Mouse (Mus musculus) adrenal gland (tissue): ENCODE results near the gene Myo9a.
"Not testable (repeated sequence)": the region's sequence is repeated elsewhere in the genome, so short reads cannot be mapped to it uniquely, and the experiment has no call there.

Experiments
- intact Hi-C: fragments of 180-260 bp; cut with DNase I; formaldehyde crosslinking; loops from one replicate; pipeline ENCODE4 v1.15.1; 2025

Myo9a gene

DNA sequence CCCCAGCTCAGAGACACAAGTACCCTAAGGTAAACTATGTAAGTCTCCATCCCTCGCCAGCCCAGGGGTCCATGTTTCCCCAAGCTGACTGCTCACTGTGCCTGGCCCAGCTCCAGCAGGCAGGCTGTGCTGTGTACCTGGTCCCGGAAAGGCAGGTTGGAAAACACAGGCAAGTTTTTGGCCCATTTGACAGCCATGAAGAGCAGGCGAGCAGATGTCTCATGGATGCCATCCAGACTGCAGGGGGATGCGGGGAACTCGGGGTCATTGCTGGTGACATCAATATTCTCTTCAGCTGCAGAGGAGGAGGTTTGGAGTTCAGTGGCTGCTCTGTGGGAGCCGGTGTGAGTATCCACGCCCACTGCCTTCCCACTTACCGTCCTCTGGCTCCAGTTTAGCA is 197.5 kb downstream of the Myo9a start:
- intact Hi-C loops, result no loop called here

DNA sequence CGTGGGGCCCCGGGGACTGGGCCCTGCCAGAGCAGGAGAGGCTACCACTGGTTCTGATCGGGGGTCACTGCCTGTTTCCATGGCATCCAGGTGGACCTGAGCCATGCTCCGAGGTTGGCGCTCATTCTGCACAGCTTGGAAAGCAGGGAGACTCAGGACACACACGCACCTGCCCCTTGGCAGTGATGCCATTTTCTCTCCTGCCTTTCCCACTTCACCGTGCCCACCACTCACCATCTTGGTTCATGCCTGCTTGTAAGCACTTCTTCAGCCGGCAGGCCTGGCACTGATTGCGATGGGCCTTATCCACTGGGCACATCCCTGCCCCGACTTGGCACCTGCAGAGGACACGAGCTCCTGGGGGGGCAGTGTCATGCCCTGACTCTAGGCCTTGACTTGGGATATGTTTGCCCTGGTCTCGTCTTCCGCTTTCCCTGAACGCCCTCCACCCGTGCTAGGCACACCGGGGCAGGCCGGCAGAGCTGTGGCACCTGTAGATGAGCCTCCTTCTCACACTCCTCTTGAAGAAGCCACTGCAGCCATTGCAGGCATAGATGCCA is 198.1 kb downstream of the Myo9a start:
- intact Hi-C loops, result no loop called here

DNA sequence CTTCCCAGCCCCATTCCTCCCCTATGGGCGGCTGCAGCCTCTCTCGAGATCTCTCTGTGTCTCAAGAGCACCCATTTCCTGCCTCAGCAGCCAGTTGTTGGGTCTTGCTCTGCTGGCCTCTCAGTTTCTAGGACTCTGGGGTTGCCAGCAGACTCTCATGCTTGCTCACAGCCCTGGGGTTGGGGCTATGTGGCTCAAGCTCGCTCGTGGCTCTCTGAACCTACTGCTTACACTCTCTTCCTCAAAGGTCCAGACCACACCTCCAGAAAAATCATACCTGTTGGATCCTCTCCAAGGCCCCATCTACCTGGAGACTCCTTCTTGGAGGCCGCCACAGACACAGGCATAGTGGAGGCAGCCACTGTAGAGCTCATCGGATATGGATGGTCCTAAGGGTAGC is 198.8 kb downstream of the Myo9a start:
- intact Hi-C loops, result no loop called here

DNA sequence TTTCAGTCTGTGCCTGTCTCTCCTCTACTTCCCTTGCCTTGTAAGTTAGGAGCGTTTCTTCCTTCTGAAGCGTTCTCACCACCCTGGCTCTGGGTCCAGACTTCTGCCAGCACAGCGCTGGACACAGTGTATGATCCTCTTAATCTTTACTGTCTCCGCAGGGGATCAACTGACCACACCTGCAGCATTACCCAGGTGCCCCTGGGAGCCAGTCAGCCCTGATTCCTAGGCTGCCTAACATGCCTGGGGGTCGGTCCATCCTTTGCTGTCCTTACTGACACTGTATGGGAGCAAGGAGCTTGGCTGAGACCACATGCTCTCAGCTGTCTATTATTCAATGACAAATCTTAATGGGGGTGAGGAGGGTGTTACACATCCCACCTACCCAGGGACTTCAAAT is 199.3 kb downstream of the Myo9a start:
- intact Hi-C loops, result no loop called here

DNA sequence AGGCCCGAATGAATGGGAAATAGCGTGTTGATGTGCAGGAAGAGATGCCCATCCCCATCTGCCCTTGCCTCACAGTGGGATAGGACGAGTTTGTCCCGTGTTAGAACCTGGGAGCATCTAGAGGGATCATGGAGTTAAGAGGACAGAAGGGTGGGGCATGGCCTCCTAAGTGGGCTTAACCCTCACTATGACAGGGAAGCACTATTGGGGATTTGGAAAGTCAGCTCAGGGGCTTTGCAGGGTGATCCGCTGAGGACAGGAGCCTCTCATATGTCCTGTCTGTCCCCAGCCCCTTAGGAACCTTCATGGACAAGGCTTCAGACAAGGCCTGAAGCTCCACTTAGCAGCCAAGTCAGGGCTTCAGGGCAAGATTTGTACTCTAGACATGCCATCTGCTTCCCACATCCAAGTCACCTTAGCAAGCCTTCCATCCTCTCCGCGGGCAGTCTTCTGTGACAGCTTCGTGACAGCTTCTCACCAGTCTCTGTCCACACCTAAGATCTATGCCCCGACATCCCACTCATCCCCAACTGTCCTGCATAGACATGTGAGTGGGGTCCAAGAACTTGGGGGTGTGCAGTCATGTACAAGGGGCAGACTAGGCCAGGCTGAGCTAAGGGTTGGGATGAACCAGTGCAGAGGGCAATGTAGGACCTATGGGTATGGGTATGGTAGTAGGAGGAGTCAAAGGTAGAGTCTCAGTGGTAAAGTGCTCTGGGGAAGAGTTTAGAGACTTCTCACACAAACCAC is 200.5 kb downstream of the Myo9a start:
- intact Hi-C loops, result no loop called here

DNA sequence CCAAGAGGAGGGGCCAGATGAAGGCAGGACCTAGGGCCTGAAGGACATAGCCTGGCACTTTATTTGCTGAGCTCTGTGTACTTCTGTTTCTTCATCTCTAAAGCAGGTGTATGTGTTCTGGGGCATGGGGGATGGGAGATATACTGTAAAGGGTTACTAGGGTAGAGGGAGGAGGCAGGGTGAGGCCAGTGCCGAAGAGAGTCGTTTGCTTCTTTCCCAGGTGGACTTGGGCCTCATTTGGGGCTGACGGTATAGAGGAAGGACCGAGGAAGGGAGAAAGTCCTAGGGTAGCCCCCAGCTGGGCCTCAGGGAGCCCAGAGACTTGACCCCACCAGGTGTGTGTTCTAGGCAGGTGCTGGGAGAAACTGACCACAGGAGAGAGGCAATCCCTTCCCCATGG is 201.2 kb downstream of the Myo9a start:
- intact Hi-C loops, result no loop called here

DNA sequence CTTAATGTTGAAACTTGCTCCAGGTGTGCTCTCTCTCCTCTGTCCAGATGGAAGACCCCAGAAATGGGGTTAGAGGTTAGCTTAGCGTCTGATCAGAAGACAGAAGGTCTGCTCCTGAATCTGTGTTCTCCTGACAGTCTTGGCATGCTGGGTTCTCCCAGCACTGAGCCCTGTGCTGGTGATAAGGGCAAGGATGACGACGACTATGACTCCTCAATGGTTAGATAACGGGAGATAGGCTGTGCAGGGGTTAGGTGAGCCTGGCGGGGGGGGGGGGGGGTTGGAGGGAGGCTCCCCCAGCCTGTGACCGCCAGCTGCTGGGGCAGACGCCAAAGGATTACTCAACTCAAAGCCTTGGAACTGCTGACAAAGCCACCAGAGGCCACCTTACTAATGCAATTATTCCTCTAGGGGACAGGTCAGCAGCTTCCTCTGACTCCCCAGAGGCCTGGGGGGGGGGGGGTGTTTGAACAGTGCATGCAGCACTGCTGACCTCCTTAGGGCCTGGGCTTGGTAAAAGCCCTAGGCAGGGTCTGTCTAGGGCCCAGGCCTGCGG is 201.9 kb downstream of the Myo9a start:
- intact Hi-C loops, result no loop called here

DNA sequence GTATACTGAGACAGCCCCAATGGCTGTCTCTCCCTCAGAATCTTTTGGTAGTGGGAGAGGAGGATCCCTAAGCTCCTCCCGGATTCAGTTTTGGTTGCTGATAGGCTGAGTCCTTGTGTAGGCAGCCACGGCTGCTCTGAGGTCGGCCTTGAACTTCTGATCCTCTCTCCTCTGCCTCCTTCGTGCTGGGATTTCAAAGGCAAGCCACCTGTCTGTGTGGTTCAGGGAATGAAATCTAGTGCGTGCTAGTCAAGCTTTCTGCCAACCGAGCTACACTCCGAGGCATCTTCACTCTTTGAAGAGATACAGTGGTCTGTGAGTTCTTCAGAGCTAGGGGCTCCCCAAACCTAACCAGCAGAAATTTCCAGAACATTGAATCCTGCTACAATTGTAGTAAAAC is 202.9 kb downstream of the Myo9a start:
- intact Hi-C loops, result no loop called here

DNA sequence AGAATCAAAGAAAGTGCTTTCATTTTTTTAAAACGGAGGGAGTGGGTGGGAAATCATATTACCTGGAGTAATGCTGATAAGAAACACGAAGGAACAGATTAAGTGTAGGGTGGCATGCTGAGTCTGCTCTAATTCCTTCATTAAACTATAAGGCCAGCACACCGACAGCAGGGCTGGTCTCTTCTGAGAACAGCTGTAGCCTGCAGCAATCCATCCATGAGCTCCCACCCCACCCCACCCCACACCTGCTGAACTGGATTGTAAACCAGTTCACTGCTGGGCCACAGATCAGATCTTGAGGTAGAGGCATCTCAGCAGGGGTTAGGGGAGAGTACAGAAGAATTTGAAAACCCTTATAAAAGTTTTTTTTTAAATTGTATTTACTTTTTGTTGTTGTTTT is 204.5 kb downstream of the Myo9a start:
- intact Hi-C loops, result no loop called here

DNA sequence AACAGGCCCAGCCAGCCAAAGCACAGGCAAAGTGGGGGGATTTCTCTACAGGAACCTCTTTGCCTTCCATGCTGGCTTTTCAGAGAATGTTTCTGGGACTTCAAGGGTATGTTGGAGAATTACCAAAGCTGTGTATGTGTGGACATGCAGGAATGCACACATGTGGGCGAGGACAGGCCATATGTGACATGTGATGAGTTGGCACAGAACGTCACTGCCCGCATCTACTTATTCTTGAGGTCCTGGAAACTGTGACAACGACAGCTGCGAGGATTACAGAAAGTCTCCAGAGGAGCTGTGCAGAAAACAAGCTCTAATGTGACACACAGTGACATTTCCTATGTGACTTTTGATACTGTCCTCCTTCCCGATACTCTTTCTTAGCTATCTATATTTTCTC is 205.0 kb downstream of the Myo9a start:
- intact Hi-C loops, result no loop called here

DNA sequence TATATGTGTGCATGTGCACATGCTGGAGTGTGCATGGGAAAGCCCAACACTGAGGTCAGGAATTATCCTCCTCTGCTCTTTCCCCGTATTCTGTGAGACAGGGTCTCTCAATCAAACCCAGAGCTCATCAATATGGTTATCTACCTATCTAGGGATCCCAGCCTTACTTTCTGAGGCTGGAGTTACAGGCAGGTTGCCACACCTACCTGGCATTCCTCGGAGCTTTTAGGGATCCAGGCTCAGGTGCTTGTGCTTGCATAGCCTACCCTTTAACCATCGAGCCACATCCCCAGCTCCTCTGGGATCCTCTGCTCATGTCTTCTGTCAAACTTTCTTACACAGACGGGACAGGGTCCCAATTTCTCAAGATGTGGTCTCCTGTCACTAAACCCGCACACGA is 205.8 kb downstream of the Myo9a start:
- intact Hi-C loops, result no loop called here

DNA sequence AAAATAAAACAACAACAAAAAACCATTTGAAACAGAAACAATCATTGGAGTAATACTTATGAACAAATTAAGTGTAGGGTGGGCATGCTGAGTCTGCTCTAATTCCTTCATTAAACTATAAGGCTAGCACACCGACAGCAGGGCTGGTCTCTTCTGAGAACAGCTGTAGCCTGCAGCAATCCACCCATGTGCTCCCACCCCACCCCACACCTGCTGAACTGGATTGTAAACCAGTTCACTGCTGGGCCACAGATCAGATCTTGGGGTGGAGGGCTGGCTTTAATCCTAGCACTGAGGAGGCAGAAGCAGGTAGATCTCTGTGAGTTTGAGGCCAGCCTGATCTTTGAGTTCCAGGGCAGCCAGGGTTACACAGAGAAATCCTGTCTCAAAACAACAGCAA is 207.4 kb downstream of the Myo9a start:
- intact Hi-C loops, result not testable (repeated sequence)

DNA sequence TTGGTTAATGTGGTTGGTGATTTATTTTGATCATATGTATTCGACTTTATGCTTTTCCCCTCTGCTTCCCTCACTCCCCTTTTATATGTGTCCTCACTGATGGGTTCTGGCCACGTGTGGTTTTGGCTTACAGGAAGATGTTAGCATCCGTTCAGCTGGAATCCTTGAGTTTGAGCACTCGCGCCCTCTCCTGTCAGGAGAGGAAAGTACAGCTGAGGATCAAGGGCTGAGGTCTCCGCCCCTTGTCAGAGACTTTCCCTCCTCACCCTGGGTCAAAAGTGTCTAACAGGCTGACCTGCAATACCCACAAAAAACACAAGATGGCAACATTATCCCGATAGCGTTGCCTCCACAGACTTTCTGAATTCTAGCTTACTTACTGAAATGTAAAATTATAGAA is 208.6 kb downstream of the Myo9a start:
- intact Hi-C loops, result no loop called here

DNA sequence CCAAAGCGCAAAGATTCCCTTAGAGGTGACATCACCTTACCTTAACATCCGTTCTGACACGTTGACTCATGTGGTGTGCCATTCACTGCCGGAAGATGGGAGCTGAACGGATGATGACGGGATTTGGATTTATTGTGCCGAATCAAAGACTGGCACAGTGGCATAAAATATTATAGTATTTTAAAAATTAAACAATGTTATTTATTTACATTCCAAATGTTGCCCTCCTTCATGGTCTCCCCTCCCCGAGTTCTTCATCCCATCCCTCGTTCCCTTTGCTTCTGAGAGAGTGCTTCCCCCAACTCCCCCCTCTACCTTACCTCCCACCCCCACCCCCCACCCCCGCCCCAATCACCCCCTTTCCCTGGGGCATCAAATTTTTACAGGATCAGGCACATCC is 209.9 kb downstream of the Myo9a start, which contains the start of gene Nr2e3:
Gene Nr2e3, minus strand, starts transcription at position 101 of the 400 bp plus-strand sequence.
- intact Hi-C loops, result no loop called here

DNA sequence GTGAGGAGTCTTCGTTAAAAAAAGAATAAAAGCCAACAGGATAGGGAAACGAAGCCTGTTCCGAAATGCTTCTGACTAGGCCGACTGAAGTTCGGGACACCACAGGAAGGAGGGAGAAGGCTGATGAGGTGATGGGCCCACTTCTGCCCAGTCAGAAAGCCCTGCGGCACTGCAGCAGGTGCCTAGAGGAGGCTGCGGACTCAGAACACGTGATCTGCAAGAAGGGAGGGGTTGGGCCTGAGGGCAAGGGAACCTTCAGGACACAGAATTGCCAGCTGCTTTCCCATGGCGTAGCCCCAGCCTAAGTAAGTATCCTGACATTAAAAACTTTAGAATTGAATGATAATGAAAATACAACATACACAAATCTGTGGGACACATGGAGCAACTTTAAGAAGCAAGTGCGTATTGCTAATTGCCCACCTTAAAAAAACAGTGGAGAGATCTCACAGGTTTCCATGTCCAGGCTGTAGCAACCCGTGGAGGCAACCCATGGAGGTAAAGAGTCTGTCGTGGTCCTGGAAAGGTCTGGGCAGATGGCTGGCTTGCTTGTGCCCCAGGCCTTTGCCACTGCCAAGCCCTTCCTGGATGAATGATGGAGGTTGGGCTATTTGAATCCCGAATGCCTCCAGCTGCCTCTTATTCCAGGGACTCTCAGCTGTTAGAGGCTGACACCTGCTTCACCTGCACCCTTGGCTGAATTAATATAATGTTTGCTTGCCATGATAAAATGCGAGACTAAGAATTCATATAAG is 210.7 kb downstream of the Myo9a start:
- intact Hi-C loops, result no loop called here

DNA sequence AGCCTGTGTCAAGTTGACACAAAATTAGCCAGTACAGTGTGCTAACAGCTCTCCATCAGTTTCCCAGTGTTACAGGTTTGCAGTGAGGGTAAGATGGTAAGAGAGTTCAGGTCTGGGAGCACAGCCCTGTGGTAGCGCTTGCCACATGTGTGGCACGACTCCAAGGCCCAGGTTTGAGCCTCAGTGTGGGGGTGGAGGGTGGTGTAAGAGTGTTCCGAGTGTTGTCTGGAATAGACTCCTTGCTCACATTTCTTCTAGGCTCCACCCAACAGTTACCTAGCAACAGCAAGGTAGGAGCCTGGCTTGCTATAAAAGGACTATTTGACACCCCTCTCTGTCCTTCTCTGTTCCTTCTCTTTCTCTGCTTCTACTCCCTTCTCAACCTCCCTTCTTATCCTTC is 213.7 kb downstream of the Myo9a start:
- intact Hi-C loops, result no loop called here

DNA sequence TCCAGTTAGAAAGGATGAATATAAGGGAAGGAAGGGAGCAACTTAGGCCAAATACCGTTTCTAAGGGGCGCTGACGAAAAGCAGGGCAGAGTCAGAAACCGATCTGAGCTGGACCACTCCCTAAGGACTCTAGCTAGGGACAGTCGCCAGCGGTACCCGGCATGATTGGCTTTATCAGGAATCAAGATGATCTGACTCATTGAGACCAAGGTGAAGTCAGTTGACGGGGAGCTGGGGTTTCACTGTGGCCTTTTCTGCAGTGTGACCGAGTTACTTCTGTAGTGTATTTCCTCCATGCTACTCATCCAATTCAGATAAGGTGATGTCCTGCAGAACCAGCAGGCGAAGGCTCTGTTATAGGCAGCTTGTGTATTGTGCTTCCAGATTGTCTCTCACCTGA is 214.3 kb downstream of the Myo9a start:
- intact Hi-C loops, result no loop called here

DNA sequence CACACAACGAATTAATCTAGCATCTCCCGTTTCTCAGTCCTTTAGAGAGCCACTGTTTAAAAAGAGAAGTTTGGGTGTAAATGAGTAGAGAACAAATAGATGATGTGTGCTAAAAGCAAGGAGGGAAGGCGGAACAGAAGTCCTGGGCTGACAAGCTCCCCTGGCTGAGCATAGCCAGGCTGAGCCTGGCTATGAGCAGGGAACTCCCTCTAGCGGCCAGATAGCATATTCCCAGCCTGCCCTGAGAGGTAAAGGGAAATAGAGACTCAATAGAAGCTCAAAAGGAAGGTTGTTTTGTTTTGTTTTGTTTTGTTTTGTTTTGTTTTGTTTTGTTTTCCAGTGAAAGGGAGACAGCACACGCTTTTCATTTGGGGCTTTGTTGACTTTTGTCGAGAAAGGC is 218.7 kb downstream of the Myo9a start:
- intact Hi-C loops, result no loop called here

DNA sequence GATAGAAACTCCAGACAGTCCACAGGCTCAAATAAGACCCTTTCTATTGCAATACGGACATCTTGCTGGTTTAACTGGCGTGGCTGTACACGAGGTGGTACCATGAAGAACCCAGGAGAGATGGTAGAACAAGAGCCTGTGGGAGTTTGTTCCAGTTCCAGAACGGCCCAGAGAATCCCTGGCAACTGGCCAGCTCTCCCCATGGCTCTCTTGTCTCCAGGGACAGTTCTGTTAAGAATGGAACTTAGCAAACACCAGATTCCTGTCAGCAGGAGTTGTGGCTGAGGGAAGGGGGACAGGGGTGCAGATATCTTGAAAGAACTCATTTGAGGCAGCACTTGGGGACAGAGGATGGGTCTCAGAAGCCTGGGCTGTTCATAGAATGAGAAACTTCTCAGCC is 220.6 kb downstream of the Myo9a start:
- intact Hi-C loops, result no loop called here
